Mouse (Mus musculus) frontal cortex, postnatal 36 days (tissue): Measurements from ENCODE around the gene Gngt2.
A peak's percentile ranks its signal among the peaks of the same experiment; 100 is the strongest.

Experiments used
- DNase-seq, 2 experiments: peaks; one replicate each; pipeline ENCODE4 v3.0.0; 2022; ENCODE audit warnings: low spot score in 2 of 2

Gene Gngt2

DNA sequence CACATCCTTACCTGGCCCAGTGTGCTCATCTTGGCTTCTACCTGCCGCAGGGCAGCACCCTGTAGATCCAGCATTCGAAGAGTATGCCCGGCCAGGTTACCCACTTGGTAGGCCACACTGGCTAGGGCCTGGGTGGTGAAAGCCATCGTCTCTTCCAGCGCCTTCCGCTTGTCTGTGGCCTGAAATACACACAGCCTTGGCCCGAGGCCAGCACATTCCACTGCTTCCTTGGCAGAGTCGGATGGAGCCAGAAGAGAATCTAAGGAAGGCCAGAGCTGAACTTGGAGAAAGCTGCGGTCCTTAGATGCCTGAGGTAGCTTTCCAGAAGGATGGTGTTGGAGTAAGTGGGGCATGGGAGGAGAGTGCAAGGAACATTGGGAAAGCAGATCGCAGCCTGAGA lies at the start of gene Gngt2:
Gngt2 (plus strand) TSS at position 158 of the 400 bp plus-strand sequence.
- DNase-seq, result no peak

DNA sequence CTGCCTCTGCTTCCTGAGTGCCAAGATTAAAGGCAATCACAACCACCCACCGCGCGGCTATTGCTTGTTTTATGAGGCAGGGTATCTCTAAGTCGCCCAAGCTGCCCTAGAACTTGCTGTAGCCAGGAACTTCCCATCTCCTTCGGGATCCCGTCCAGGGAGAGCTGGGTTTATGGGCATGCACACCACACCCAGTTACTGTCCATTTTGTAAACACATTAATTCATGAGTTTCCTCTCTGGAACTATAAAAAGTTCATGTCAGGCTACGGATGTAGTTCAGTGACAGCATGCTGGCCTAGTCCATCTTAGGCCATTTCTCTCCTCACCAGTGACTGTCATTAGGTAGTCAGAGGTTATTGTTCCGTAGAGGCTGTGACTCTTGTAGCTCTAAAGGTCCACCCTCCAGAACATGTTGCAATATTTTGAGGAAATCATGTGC lies 47.5 kb upstream of the Gngt2 start:
- no peak for DNase-seq

DNA sequence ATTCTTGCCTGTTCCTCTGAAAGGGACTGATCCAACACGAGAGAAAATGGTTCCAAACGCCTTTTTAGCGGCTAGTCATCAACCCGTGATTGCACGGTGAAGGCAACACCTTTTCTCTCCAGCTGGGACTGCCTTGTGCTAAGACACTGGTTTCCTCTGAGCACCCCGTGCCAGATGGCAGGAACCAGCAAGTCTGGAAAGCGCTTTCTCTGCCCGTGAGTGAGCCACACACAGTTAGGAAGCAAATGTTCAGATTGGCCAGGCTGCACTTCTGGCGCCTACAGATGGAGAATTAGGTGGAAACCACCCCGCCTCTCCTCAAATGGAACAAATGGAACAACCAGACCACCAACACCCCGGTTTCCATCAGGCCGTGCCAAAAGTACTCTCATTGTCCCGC lies 45.2 kb upstream of the Gngt2 start:
- DNase-seq, result peak; percentile 43 to 76

DNA sequence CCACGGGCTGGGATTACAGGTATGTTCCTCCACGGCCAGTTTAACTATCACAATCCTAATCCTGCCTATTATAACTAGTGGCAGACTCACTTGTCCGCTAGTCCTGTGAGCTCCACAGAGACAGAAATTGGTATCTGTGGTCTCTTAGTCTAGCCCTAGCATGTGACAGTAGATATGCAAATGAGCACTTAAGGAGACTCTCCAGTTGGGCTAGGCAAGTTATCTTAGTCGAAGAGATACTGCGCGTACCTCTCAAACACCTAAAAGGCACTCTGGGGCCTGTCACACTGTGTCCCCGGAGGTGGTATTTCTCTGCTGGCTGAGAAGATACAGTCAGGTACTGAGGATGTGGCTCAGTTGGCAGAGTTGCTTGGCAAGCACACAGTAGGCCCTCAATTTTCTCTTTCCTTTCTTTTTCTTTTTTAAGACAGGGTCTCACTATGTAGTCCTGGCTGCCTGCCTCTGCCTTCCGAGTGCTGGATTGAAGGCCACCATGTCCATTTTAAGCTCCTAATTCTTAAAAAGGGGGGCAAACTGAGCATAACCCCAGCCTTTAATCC lies 44.0 kb upstream of the Gngt2 start:
- no peak for DNase-seq

DNA sequence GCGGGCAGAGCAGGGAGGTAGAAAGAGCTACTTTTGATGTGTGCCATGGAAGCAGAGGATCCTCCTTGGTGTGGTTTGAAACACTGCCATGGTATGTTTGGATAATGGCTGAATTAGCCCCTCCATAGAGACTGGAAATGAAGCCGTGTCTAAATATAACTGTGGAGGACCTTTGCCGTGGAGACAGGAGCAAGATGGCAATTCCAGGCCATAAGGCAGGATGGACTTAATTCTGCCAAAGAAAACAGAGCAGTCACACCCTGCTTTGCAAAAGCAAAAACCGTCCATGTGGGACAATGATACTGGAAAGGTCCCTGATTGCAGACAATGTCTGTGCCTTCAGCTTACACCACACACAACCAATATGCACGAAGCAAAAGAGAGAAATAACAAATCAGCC lies 42.8 kb upstream of the Gngt2 start:
- no peak for DNase-seq

DNA sequence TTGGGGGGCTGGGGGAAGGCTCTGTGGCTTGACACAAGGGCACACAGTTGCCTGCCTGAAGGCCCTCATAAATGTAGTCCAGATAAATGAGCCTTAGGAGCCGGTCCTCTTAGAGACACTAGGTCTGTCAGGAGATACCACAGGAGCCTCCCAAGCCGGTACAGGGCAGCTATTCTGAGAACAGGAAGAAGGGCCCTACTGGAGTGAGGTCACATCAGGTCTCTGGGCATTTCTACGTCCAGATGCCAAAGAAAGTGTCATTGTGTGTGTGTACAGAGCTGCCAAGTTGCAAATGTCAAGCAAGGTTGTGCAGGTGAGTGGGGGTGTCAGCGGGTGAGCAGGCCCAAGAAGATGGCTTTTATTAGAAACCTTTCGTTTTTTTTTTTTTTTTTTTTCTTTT lies 41.4 kb upstream of the Gngt2 start:
- no peak for DNase-seq

DNA sequence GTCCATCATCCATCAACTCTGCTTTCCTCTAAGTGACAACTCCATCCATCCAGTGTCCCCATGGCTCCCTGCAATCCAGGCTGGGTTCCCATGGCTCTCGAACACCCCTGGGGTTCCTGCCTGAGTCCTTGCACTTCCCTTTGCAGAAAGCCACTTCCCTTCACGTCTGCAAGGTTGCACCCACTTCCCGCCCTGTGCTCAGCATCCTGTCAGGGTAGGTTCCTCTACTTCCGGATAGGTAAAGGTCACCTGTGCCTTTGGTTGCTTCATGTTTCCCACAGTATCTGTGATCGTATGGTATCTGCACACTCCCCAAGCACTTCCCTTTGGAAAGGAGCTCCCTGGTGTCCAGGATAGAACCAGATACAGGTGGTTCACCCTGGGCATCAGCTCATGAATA lies 32.0 kb upstream of the Gngt2 start:
- no peak for DNase-seq

DNA sequence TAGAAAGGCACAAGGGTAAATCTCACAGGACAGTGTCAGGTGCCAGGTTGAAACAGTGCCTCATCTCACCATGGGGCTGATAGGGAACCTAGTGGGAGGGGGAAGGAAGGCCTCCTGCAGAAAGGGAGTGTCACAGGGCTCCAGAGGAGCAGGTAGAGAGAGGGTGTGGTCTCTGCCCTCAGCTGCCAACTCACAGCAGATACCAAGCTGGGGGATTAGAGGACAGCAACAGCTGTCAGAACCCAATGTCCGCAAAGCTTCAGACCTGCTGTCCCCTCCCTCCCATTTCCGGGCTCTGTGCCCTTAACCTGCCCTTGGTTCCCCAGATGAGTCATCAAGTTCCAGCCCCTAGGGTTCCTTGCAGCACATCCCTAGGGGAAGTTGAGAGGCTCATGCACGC lies 31.5 kb upstream of the Gngt2 start:
- DNase-seq, result no peak

DNA sequence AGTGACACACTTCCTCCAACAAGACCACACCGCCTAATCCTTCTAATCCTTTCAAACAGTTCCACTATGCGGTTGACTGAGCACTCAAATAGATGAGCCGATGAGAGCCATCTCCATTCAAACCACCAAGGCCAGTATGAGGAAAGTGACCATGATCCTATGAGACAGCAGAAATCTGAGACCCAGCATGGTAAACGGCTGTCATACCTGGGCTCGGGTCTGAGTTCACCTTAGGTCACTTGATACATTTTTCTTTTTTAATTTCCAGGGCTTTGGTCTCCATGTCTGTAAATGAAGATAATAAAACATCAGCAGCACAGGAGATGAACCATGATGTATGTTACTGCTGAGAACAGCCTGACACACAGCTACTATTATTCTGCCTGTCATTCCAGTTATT lies 29.1 kb upstream of the Gngt2 start:
- no peak for DNase-seq

DNA sequence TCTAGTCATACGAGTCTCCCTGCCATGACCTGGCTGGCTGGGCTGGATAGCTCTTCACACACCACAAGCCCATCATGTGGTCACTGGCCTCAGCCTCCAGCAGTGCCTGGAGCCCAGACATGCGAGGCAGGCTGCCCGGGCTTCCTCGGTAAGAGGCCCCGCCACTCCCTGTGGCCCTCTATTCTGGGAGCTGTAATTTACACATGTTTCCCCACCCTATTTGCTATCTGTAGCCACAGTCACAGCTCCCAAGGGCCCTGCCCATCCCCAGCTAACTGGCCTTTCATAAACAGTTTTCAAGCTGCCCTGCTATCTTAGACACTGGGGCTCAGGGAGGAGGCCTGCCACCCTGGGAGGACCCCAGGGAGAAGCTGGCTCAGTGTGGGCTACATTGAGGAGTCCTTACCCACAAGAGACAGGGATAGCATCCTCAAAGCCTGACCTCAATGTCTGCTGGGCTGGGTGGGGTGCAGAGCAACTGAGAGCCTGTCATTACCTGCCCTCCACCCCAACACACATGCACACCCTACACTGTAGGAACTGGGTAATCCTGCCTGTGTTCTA lies 28.5 kb upstream of the Gngt2 start:
- DNase-seq, result no peak

DNA sequence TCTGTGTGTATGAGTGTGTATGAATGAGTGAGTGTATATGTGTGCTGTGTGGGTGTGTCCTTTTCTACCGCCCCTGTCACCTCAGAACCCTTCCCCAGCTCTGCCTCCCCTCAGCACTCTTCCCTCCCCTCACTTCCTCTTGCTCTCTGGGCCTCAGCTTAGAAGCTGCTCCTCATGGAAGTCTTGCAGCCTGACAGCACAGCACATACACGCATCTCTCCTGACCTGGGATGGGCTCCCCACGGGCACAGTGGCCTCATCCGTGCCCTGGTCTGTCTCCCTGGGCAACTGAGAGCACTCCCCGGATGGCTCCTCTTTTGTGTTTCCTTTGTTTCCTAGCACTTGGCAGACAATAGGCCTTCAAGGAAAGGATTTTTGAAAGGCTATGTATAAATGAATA lies 27.4 kb upstream of the Gngt2 start:
- no peak for DNase-seq

DNA sequence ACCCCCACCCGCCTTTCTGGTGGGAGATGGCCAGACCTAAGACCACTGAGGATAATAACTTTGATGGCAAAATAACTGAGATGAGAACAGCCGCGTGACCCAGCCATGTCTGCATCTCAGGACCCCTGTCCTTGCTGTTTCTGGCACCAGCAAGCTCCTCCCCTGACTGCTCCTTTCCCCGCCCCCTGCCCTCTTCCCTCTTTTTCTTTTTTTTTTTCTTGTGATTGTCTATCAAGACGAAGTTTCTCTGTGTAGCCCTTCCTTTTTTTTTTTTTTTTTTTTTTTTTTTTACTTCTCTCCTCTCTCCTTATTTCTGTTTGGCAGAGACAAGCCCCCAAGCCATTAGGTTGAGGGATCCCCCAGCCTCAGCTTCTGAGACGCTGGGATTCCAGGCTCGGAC lies 26.2 kb upstream of the Gngt2 start:
- DNase-seq, result no peak

DNA sequence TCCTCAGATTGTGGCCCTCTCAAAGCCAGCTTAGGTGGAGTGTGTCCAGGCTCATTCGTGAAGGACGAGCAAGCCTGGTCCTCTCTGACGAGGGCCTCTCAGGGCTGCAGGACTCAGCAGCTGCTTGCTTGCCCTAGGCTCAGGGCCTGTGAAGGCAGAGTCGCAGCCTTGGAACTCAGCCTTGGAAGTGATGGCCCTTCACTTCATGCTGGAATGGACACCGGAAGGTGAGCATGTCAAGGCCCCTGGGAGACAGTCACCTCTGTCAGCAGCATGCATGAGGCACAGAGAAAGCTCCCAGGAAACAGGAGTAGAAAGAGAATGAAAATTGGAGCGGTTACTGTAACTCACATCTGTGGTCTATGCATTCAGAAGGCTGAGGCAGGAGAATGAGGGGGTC lies 25.3 kb upstream of the Gngt2 start:
- DNase-seq, result no peak

DNA sequence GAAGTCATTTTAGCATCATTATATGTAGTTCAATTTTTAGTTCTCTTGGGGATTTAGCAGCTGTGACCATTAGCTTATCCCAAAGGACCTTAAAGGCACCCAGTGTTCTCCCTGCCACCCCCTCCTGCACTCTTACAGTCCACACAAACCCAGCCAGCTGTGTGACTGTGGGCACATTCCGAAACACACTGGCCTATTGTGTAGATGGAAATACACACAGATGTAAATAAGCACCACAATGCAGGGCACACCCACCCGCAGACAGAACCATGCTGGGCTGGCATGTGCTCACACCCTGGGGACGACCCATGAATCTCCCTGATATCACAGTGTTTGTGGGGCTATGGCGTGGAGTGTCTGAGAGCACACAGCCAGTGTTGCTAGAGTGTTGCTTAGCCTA lies 24.8 kb upstream of the Gngt2 start:
- no peak for DNase-seq

DNA sequence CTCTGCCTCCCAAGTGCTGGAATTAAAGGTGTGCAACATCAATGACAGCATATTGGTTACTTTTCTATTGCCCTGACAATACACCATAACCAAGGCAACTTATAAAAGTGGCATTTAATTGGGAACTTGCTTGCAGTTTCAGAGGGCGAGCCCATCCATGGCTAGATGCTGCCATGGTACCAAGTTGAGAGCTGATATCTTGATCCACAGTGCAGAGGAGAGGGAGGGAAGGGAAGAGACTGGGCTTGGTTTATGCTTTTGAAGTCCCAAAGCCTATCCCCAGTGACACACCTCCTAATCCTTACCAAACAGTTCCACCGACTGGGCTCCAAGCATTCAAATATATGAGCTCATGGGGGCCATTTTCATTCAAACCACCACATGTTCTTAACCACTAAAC lies 22.9 kb upstream of the Gngt2 start:
- no peak for DNase-seq

DNA sequence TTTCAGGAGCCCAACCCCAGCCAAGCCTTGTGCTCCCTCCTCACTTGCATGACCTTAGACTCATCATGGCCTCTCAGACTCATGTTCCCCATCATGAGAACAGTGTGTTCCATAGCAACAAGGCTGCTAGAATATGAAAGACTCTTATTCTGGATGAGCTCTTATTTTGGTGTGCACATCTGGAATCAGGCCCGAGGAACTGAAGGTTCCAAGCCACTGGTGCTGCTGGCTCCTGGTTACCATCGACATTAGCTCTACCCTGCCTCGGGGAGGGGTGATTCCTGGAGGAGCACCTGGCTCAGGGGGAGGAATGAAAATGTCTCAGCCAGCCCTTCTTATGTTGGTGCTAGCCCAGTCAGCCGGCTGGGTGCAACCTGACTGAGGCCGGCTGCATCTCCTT lies 22.2 kb upstream of the Gngt2 start:
- no peak for DNase-seq

DNA sequence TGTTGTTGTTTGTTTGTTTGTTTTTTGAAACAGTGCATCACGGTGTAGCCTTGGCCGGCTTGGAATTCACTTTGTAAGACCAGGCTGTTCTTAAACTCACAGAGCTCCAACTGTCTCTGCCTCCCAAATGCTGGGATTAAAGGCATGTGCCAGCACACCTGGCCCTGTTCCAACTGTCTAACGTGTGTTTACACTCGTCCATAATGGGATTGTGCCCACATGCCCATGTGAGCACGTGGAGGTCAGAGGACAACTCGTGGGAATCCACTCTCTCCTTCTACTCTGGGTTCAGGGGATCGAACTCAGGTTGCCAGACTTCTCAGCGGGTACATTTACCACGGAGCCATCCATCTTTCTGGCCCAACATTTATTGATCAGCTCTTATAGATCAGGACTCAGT lies 21.6 kb upstream of the Gngt2 start:
- no peak for DNase-seq

DNA sequence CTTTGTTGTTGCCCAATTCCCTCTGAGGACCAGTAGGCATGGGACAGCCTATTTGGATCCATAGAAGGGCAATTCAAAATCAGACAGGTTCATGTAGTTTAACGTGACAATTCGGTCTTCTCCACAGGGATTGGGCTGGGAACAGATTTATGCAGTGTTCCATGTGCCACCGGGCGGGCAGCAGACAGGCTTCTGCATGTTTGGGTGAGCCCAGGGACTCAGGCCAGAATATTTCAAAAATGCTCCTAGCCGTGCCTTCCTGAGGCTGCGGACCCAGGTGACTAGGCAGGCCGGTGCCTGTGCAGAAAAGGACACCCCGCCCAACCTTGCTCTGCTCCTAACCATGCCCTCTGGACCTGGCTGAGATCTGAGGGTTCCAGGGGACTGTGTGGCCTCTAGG lies 17.9 kb upstream of the Gngt2 start:
- DNase-seq, result no peak

DNA sequence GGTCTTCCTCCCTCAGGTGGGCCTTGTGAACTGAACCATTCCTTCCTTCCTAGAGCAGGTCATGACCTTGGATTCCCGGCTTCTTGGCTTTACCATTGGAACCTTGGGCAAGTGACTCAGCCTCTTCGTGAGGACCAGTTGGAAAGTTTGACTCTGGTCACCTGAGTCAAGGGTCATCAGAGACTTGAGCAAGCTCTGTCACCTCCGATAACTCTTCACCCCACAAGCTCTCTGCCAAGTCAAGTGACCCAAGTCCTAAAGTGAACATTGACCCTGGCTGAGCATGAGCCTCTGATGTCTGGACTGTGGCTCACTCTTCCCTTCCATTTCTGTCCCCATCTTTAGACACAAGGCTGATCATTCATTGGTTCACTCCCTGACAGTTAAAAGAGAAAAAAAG lies 15.5 kb upstream of the Gngt2 start:
- DNase-seq, result no peak

DNA sequence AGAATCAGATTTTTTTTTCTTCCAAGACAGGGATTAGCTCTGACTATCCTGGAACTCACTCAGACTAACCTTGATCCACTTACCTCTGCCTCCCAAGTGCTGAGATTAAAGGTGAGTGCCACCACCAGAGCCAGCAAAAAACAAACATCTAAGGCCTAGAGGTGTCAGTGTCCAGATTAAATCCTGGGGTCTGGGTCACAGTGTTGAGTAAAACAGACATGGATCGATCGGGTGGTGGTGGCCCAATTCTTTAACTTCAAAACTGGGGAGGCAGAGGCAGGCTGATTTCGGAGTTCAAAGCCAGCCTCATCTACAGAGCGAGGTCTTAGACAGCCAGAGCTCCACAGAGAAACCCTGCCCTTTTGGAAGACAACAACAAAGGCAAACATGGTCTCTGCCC lies 14.6 kb upstream of the Gngt2 start:
- DNase-seq, result no peak

DNA sequence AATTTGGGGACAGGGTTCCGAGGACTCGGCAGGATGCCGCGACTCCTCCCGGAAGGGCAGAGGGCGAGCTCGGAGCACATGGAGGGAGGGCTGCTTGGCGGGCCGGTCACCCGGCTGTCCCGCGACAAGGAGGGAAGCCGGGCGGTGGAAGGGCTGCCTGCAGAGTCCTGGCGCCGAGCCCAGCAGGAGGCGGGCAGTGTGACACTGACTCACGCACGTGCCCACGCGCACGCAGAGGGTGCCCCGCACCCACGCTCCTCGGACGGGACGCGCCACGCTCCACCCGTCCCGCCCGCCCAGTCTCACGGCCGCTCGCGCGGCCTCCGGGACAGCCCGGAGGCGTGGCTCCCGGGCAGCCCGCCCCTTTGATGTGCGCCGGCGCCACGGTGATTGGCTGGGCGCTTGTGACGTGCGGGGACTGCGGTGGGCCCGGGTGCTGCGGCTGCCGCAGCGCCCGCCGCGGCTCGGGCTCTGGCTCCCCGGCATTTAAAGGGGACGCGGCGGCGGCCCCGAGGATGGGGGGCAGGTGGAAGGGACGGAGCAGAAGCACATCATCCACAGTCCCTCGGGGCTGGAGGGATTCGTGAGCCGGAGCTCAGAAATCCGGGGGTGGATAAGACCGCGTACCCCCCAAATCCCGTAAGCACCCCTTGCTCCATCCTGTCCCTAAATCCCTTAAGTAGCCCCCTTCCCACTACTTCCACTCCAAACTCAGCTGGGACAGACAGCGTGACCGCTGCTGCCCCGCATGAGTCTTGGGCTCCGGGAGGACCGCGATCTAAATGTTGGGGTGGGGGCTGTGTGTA lies 12.7 kb upstream of the Gngt2 start, which contains the start of gene Phospho1:
Phospho1 (plus strand) TSS at position 429 of the 806 bp plus-strand sequence.
- DNase-seq, result peak; percentile 80 to 85

DNA sequence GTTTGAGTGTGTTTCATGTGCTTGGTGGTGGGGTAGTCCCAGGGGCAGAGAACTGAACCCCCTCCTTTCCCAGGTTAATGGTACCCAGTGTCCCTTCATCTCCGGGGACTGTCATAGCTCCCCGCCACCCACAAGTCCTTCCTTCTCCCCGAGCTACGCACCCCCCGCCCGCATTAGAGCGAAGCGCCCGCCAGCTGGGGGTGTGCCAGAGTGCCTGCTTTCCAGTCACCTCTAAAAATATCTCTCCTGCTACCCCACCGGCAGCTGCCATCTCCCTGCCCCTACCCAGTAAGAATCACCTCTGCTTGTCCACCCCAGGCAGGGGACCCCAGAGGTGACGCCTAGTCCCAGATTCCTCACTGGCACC lies 12.2 kb upstream of the Gngt2 start:
- DNase-seq, result peak; percentile 59 to 73

DNA sequence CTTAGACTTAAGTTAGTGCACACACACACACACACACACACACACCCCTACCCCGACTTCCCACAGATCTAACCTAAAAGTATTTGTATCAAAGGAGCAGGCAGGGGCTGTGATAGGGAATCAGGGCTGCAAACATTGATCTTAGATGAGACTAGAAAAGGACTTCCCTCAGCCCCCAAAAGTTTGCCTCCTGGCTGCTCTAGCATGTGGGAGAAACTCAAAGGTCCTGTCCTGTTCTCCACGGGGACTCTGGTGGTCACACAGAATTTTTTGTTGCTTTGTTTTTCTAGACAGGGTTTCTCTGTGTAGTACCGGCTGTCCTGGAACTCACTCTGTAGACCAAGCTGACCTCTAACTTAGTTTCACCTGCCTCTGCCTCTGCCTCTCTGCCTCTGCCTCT lies 11.4 kb upstream of the Gngt2 start:
- DNase-seq, result no peak
